Mouse (Mus musculus) embryonic fibroblast, embryonic 13.5 days (primary cell): ENCODE data around the gene Nop58. TPM values are rescaled to one million over a fixed set of nuclear protein-coding genes. Genes with fewer than 3 reads are reported as not detected.
"Not testable (repeated sequence)": the region's sequence is repeated elsewhere in the genome, so short reads cannot be mapped to it uniquely, and the experiment has no call there.

Experiments
- H3K27ac ChIP-seq: 2 replicates; pipeline ENCODE4 v1.5.1; 2012; ENCODE audit warnings: low read length, control low read depth, inconsistent platforms; ENCODE audit not compliant: insufficient read depth
- H3K4me1 ChIP-seq: 2 replicates; pipeline ENCODE4 v1.6.1; 2011; ENCODE audit warnings: low read length; ENCODE audit not compliant: control insufficient read depth, insufficient read depth
- H3K4me3 ChIP-seq: 2 replicates; pipeline ENCODE4 v1.5.1; 2011; ENCODE audit warnings: mild to moderate bottlenecking, control low read depth, low read length; ENCODE audit not compliant: insufficient read depth
- CTCF ChIP-seq: IDR thresholded peaks from 2 replicates; pipeline ENCODE4 v1.5.1; 2011; ENCODE audit warnings: mild to moderate bottlenecking, control low read depth, low read length, moderate library complexity, borderline replicate concordance; ENCODE audit not compliant: insufficient read depth
- POLR2A ChIP-seq: IDR thresholded peaks from 2 replicates; pipeline ENCODE4 v1.6.1; 2011; ENCODE audit warnings: low read depth, mild to moderate bottlenecking, control low read depth, low read length, moderate library complexity
- polyA plus RNA-seq: library from polyadenylated mRNA; stranded (reverse); fragments of >200 nt; gene quantifications from 2 replicates; pipeline ENCODE4 v1.2.4, GENCODE M21; 2011; ENCODE audit warnings: low read depth; ENCODE audit not compliant: missing spikeins, insufficient read length

Nop58 gene
- 260 and 275 TPM in 2 replicates for polyA plus RNA-seq

DNA sequence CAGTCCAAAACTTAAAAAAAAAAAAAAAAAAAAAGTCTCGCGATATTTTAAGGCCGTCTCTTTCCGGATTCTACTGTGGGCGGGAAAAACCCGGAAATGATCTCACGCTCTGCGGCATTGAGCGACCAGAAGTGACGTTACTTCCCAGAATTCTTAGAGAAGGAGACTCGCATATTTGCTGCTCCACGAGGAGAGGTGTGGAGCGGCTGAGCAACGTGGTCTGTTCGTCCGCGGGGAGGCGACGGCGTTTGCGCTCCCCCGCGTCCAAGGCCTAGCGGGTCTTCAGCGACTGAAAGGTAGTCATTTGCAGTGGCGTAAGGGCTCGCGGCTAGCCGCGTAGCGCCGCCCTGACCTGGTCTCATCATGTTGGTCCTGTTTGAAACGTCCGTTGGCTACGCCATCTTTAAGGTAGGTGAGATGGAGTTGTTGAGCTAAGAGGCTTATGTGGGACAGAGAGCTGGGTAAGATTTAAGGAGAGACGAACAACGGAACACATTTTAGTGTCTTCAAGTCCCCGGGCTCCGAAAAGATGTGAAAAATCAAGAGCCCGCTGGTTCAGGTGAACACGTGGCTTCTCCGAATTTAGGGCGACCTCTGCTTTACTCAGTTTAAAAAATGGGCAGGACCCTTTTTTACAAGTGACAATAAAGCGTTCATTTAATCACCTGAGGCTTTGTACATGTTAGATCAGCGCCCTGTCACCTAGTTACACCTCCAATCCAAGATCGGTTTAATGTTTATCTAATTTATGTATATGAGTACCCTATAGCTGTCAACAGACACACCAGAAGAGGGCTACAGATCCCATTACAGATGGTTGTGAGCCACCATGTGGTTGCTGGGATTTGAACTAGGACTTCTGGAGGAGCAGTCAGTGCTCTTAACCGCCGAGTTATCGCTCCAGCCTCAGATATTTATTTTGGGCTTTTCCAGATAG lies at the start of gene Nop58:
Nop58 (plus strand) TSS at position 153 of the 937 bp plus-strand sequence.
- peak within 1 kb of the TSS; percentile 56 for H3K27ac ChIP-seq
- H3K4me1 ChIP-seq, result peaks cover 2% of the 10 kb centered on the region; the same call in 1 of the 2 replicates
- TF ChIP-seq POLR2A, result peak; percentile 99
- no peak for TF ChIP-seq CTCF
- peak within 1 kb of the TSS; percentile 95 for H3K4me3 ChIP-seq

DNA sequence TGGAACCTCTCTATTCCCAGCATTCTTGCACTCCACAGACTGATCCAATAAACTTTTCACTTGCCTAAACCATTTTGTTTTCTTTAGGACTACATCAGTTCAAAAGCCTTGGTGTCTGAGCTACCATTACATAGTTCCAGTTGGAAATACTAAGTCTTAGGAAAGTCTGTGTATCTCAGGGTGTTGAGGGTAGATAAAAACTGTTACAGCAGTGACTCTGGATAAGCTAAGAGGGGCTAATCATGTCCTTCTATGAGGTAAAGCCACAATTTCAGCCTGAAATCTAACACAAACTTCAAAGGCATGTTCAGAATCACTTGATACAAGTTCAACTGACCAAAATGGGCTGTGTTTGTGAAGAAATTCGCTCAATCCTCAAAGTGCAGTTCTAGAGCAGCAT lies 48.4 kb upstream of the Nop58 start:
- no peak overlapping the region for H3K4me3 ChIP-seq
- TF ChIP-seq CTCF (no peak), POLR2A (no peak)

DNA sequence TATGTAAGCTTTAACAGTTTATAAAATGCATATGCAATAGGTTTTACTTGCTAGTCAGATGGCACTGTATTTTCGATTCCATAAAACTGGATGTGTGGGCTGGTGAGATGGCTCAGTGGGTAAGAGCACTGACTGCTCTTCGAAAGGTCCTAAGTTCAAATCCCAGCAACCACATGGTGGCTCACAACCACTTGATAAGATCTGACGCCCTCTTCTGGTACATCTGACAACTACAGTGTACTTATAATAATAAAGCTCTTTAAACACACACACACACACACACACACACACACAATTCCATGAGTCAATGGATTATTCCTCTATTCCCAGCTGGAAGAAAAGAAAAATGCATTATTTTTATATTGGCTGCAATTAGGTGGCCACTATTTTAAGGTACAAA lies 46.4 kb upstream of the Nop58 start:
- Histone ChIP-seq H3K4me1 (no peaks in the 10 kb centered on the region), H3K27ac (no peak overlapping the region), H3K4me3 (no peak overlapping the region)
- TF ChIP-seq CTCF, result no peak
- no peak for TF ChIP-seq POLR2A

More for the DNA sequence above, 48.4 kb upstream of the Nop58 start:
- Histone ChIP-seq H3K27ac (no peak overlapping the region), H3K4me1 (no peaks in the 10 kb centered on the region)

DNA sequence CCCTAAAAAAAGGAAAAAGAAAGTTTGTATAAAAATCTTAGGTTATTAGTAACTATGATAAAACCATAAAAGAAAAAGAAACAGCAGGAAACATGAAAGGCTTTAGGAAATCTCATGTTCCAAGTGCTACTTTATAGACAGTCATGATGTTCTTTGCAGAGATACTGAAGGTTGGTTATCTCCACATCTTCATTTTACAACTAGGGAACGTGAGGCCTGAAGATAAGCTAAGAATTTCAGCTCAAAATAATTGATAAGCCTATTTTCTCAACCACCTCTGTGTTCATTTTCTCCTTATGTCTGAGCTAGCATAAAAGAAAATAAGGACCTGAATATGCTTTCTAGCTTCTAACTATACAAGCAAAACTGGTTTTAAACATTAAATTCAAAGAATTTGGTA lies 42.3 kb upstream of the Nop58 start:
- no peak for TF ChIP-seq POLR2A
- TF ChIP-seq CTCF, result no peak
- Histone ChIP-seq H3K27ac (no peak overlapping the region), H3K4me3 (no peak overlapping the region), H3K4me1 (no peaks in the 10 kb centered on the region)

DNA sequence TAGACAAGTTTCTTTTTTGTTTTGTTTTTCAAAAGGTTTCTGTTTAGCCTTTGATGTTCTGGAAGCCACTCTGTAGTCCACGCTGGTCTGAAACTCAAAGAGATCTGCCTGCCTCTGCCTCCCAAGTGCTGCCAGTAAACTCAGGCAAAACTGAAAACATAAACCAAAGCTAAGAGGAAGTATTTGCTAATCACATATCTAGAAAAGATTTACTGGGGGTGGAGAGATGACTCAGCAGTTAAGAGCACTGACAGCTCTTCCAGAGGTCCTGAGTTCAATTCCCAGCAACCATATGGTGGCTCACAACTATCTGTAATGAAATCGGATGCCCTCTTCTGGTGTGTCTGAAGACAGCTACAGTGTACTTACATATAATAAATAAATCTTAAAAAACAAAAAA lies 38.3 kb upstream of the Nop58 start:
- not testable (repeated sequence) for H3K4me3 ChIP-seq, H3K27ac ChIP-seq, H3K4me1 ChIP-seq

DNA sequence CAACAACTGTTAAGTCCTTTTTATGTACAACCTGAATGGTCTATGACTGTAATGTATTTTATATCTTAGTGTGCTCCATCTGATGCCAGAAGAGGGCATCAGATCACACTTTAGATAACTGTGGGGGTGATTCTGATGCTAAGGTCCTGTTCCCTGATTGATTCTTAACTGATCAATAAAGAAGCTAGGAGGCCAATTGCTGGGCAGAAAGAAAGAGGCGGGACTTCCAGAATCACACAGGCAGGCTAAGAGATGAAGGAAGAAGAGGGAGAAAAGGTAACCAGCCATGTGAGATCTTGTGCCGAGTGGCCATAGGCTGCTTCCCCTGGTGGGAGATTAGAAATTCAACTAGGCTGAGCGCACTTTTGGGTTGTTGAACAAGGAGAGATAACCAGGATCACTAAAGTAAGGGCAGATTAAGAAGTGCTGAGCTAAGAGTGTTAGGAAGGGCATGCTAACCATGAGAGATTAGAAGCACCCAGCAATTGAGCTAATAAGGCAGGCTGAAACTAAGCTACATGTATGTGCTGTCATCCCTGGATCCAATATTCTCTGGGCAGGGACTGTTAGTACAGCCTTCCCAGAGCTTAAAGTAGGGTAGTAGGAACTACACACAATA lies 33.5 kb upstream of the Nop58 start:
- Histone ChIP-seq H3K27ac (no peak overlapping the region), H3K4me1 (no peaks in the 10 kb centered on the region), H3K4me3 (no peak overlapping the region)
- TF ChIP-seq POLR2A, result no peak
- TF ChIP-seq CTCF, result no peak

DNA sequence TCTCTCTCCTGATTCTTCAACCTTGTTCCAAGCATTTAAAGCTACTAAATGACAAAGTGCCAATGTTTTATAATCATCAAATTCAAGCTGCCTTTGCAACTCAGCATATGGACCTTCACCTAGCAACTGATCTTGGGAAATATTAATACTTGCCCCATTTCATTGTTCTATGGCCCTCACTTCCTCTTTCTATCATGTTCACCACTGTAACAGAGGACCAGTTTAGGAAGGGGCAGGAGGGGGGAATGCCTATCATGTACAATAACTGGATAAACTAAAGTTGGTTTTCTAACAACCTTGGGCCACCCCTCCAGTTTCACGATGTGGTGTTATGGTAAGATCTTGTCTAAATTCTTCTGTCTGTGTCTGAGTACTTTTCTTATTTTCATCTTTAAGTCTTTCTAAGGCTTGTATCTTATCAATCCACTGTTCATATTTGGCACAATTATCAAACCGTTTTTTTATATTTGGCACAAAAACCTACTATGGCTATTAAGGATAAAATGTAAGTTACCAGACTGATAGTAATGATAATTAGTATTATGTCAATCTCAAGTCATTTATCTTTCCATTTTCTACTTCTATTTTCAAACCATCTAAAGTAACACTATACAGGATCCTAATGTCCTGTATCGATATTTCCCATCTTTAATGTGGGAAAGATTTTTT lies 31.4 kb upstream of the Nop58 start:
- Histone ChIP-seq H3K4me1 (no peaks in the 10 kb centered on the region), H3K27ac (no peak overlapping the region), H3K4me3 (no peak overlapping the region)
- no peak for TF ChIP-seq POLR2A
- TF ChIP-seq CTCF, result no peak

DNA sequence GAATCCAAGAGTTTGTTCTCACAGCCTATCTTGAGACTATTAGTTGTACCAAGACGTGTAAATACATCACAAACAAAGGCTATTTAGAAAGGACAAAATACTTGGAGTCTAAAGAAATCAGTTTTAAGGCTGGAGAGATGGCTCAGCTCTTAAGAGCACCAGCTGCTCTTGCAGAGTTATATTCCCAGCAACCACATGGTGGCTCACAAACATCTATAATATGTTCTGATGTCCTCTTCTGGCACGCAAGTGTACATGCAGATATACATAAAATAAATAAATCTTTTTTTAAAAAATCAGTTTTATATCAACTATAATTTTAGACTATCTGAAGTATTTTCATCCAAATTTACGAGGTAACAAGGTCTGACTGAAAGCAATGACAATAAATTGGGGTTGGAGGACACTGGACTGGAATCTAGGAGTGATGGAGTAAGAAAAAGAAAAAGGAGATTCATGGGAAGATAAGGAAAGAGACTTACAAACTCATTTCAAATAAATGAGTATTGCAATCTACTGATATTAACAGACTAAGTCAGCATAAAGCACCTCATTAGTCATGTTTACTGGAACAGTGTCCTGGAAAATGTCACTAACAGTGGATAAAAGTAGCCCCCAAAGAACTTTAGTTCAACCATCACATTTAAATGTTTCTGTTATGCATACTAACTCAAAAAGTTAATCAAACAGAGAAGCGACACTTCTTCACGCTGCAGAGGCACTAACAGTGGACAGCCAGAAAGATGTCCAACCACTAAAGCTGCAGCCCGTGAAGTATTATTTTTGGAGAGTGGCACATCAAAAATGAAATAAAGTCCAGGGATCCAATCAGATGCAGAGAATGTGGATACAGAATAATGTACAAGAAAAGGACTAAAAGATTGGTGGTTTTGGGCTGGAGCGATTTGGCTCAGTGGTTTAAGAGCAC lies 28.3 kb upstream of the Nop58 start:
- Histone ChIP-seq H3K27ac (no peak overlapping the region), H3K4me1 (no peaks in the 10 kb centered on the region), H3K4me3 (no peak overlapping the region)
- no peak for TF ChIP-seq CTCF
- TF ChIP-seq POLR2A, result no peak

DNA sequence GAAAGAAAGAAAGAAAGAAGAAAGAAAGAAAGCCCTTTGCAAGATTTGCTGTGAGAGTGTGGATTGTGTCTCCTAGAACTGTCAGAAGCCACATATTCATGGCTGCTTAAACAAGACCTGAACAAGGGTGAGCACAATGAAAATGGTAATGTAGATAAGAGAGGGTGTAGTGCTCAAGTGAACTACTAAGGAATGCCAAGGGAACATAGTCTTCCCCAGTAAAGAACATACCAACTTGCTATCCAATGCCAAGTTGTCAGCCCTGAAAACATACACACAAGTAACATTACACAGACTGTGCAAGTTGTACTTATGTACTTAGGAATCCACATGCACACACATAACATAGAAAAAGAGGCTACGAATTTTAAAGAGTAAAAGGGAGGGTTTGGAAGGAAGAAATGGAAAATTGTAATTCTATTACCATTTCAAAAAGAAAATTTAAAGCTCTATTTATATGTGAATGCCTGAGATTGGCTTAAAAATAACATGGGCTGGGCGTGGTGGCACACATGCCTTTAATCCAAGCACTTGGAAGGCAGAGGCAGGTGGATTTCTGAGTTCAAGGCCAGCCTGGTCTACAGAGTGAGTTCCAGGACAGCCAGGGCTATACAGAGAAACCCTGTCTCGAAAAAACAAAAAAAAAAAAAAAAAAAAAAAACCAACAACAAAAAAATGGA lies 21.2 kb upstream of the Nop58 start:
- no peaks in the 10 kb centered on the region for H3K4me1 ChIP-seq
- no peak overlapping the region for H3K27ac ChIP-seq
- no peak for TF ChIP-seq CTCF
- TF ChIP-seq POLR2A, result no peak
- H3K4me3 ChIP-seq, result no peak overlapping the region
